Mouse (Mus musculus): ENCODE measurements around the gene Ndufb11. TPM values are rescaled to one million over a fixed set of nuclear protein-coding genes. Genes with fewer than 3 reads are reported as not detected.

Ndufb11 gene
- total RNA-seq (2014; rRNA removed) (294 and 308 TPM in 2 replicates), polyA plus RNA-seq (2012; rRNA removed) (199 and 207 TPM in 2 replicates)

DNA sequence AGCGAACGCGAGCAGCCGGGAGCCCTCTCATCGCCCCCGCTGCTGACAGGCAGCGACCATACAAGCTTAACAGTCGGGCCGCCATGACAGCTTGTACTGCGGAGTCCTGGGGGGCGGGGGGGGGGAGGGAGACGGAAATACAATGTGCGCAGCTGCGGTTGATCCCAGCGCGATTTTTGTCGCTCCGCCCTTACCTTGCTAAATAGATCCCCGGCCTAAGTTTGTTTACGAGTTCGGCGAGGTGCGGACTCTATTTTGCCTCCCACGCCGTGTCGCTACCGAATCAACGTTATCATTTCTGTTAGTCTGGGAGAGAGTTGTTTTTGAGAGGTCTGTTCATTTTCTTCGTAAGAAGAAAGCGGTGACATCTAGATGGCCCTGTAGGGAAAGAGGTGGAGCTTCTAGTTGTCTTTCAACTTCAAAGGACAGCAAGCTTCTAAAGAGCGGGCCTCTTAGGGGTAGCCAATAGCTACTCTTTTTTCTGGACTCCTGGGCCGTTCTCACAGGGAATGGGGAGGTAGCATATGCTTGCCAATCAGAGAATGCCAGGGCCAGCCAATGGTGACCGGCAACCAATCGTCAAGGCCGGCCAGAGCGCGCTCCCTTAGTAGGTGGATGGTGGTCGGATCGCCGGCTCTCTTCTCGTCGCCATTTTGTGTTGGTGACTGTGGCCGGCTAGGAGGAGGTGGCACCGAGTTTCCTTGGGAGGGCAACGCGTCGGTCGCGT, at the start of gene Ndufb11, which contains the start of gene Rbm10:
Ndufb11 (minus strand) TSS at position 444 of the 727 bp plus-strand sequence.
Rbm10 (plus strand) TSS at position 328 of the 727 bp plus-strand sequence.
- under 1% methylated on average over 47 of the region's 49 CpGs for WGBS
- peaks cover 3% of the 10 kb centered on the region for H3K4me1 ChIP-seq (ENCODE audit: control insufficient read depth, insufficient read depth, low read length)
- H3K36me3 ChIP-seq (ENCODE audit: control insufficient read depth, insufficient read depth, low read length) = peaks cover 11% of the 10 kb centered on the region
- H3K27me3 ChIP-seq (ENCODE audit: control insufficient read depth, insufficient read depth, low read length) = no peaks in the 10 kb centered on the region
- peak within 1 kb of the TSS; percentile 99 for H3K9ac ChIP-seq (ENCODE audit: low read depth, low read length)
- peaks cover 20% of the 10 kb centered on the region for H3K79me2 ChIP-seq (ENCODE audit: control insufficient read depth, insufficient read depth, low read length)
- peak; percentile 87 for DNase-seq (ENCODE audit: extremely low read depth, low read depth, low spot score)
- peak within 1 kb of the TSS; percentile 99 for H3K27ac ChIP-seq (replicated peaks; ENCODE audit: insufficient read depth, low read depth, low read length)
- TF ChIP-seq CTCF (IDR thresholded peaks at IDR 0.05; ENCODE audit: low read depth, low read length) = no peak
- TF ChIP-seq POLR2A (IDR thresholded peaks at IDR 0.05; ENCODE audit: extremely low read depth, insufficient read depth, low read length) = peak; percentile 61; the same call in 1 of the 2 replicates
- H3K4me3 ChIP-seq (ENCODE audit: insufficient read depth, low read depth, low read length) = peak within 1 kb of the TSS; percentile 100

DNA sequence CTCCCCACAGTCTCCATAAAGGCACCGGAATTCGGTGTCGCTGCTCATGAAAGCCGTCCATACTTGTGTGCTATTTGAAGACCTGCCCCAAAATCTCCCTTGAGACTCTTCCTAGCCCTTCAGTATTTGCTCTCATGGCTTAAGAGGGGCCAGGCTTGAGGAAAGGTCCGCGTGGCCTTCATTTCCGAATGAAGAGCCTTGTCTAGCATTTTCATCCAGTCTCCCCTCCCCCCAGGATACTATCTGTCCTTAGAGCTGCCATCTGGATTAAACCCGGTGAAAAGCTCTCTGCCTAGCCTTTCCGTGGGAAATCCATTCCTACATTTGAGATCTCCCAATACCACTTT, 46.0 kb upstream of the Ndufb11 start:
- Histone ChIP-seq H3K4me3 (ENCODE audit: insufficient read depth, low read depth, low read length) (peak overlapping the region; percentile 100), H3K9ac (ENCODE audit: low read depth, low read length) (peak overlapping the region; percentile 99), H3K27ac (replicated peaks; ENCODE audit: insufficient read depth, low read depth, low read length) (peak overlapping the region; percentile 89), H3K79me2 (ENCODE audit: control insufficient read depth, insufficient read depth, low read length) (peaks cover 13% of the 10 kb centered on the region; the same call in 1 of the 2 replicates), H3K4me1 (ENCODE audit: control insufficient read depth, insufficient read depth, low read length) (peaks cover 6% of the 10 kb centered on the region; the same call in 1 of the 2 replicates), H3K27me3 (ENCODE audit: control insufficient read depth, insufficient read depth, low read length) (no peaks in the 10 kb centered on the region), H3K36me3 (ENCODE audit: control insufficient read depth, insufficient read depth, low read length) (peaks cover 12% of the 10 kb centered on the region)
- WGBS = 0% methylated on average over 9 of the region's 9 CpGs
- no peak for TF ChIP-seq POLR2A (IDR thresholded peaks at IDR 0.05; ENCODE audit: extremely low read depth, insufficient read depth, low read length)
- no peak for TF ChIP-seq CTCF (IDR thresholded peaks at IDR 0.05; ENCODE audit: low read depth, low read length)
- DNase-seq (ENCODE audit: extremely low read depth, low read depth, low spot score) = peak; percentile 21

DNA sequence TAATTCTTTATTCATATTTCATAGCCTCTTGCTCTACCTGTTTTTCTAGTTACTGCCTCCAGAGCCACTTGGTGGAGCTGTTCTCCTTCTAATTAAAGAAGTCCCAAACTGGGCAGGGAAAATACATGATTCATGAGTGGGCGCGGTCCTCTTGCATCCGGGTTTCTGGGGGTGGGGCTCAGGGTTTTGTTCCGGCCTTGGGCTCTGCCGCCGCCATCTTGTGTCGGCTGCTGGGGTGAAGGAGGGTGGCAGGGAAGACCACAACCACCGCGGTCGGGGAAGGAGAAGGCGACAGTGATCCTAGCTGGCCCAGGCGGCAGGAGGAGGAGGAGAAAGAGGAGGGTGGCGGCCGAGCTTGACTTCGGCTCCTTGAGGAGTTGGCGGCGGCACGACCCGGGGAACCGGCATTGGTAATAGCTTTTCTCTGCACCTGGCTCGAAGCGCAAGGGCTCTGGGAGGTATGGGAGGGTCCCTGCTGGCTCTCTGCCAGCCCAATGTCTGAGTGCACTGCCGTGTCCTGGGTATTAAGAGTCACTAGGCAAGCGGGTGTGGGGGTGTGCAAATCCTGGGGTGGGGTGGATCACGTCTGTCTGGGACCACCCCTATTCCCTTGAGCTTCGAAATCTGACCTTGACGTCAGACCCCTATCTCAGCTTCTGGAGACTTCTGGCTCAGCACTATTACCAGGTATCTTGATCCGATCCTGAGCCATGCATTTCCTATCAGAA, 45.5 kb upstream of the Ndufb11 start:
- WGBS = 1% methylated on average over 25 of the region's 28 CpGs
- H3K36me3 ChIP-seq (ENCODE audit: control insufficient read depth, insufficient read depth, low read length) = peaks cover 10% of the 10 kb centered on the region

DNA sequence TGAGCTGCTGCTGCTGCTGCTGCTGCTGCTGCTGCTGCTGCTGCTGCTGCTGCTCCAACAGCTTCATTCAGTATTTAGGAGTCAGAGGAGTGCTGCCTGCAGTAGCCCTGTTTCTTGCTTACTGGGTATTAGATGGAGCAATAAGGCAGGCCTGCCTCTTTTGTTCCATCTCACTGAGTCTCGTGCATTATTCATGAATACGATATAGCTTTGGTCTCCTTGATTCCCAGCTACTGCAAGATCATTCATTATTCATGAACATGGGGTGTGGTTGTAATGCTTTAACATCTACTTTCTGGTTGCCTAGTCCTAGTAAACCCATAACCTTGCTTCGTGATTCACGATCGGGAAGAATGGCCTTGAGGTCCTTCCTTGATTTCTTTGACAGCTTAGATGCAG, 44.9 kb upstream of the Ndufb11 start:
- Histone ChIP-seq H3K36me3 (ENCODE audit: control insufficient read depth, insufficient read depth, low read length) (peaks cover 4% of the 10 kb centered on the region), H3K27me3 (ENCODE audit: control insufficient read depth, insufficient read depth, low read length) (no peaks in the 10 kb centered on the region), H3K4me3 (ENCODE audit: insufficient read depth, low read depth, low read length) (no peak overlapping the region), H3K4me1 (ENCODE audit: control insufficient read depth, insufficient read depth, low read length) (peaks cover 6% of the 10 kb centered on the region; the same call in 1 of the 2 replicates), H3K79me2 (ENCODE audit: control insufficient read depth, insufficient read depth, low read length) (peaks cover 13% of the 10 kb centered on the region; the same call in 1 of the 2 replicates), H3K27ac (replicated peaks; ENCODE audit: insufficient read depth, low read depth, low read length) (no peak overlapping the region), H3K9ac (ENCODE audit: low read depth, low read length) (no peak overlapping the region)
- WGBS = 10% methylated on average over 5 of the region's 5 CpGs
- no peak for DNase-seq (ENCODE audit: extremely low read depth, low read depth, low spot score)
- TF ChIP-seq CTCF (IDR thresholded peaks at IDR 0.05; ENCODE audit: low read depth, low read length) (no peak), POLR2A (IDR thresholded peaks at IDR 0.05; ENCODE audit: extremely low read depth, insufficient read depth, low read length) (no peak)

More for the DNA sequence above, 45.5 kb upstream of the Ndufb11 start:
- H3K4me3 ChIP-seq (ENCODE audit: insufficient read depth, low read depth, low read length) = peak overlapping the region; percentile 100
- DNase-seq (ENCODE audit: extremely low read depth, low read depth, low spot score) = peak; percentile 76
- peaks cover 13% of the 10 kb centered on the region; the same call in 1 of the 2 replicates for H3K79me2 ChIP-seq (ENCODE audit: control insufficient read depth, insufficient read depth, low read length)
- peaks cover 6% of the 10 kb centered on the region; the same call in 1 of the 2 replicates for H3K4me1 ChIP-seq (ENCODE audit: control insufficient read depth, insufficient read depth, low read length)
- peak overlapping the region; percentile 99 for H3K9ac ChIP-seq (ENCODE audit: low read depth, low read length)
- H3K27me3 ChIP-seq (ENCODE audit: control insufficient read depth, insufficient read depth, low read length) = no peaks in the 10 kb centered on the region
- TF ChIP-seq POLR2A (IDR thresholded peaks at IDR 0.05; ENCODE audit: extremely low read depth, insufficient read depth, low read length) (peak; percentile 78; the same call in 1 of the 2 replicates), CTCF (IDR thresholded peaks at IDR 0.05; ENCODE audit: low read depth, low read length) (peak; percentile 41)
- H3K27ac ChIP-seq (replicated peaks; ENCODE audit: insufficient read depth, low read depth, low read length) = peak overlapping the region; percentile 89

DNA sequence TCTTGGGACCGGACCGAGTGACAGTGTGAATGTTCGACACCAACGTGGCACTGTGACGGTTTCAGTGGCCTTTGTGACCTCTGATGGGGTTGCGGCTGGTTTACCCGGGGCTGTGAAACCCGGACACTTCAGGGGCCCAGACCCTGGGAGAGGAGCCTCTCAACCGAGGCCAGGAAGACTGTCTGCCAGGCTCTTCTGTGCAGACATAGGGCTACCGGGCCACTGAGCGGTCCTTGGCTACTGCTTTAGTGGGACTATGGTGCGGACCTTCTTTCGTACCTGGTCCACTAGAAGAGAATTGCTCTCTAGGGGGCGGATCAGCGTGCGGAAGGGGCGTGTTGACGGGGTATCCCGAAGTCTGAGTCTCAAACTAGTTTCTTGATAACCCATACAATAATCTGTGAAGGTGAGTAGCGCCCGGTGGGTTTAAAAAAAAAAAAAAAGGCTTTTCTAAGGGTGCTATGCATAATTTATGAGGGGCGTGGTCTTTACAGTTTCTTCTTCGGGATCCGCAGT, 41.5 kb upstream of the Ndufb11 start:
- H3K27me3 ChIP-seq (ENCODE audit: control insufficient read depth, insufficient read depth, low read length) = no peaks in the 10 kb centered on the region
- peak overlapping the region; percentile 43 for H3K9ac ChIP-seq (ENCODE audit: low read depth, low read length)
- TF ChIP-seq CTCF (IDR thresholded peaks at IDR 0.05; ENCODE audit: low read depth, low read length) (no peak), POLR2A (IDR thresholded peaks at IDR 0.05; ENCODE audit: extremely low read depth, insufficient read depth, low read length) (no peak)
- peaks cover 13% of the 10 kb centered on the region; the same call in 1 of the 2 replicates for H3K79me2 ChIP-seq (ENCODE audit: control insufficient read depth, insufficient read depth, low read length)
- peak overlapping the region; percentile 69 for H3K4me3 ChIP-seq (ENCODE audit: insufficient read depth, low read depth, low read length)
- H3K27ac ChIP-seq (replicated peaks; ENCODE audit: insufficient read depth, low read depth, low read length) = peak overlapping the region; percentile 20; the same call in 1 of the 2 replicates
- H3K4me1 ChIP-seq (ENCODE audit: control insufficient read depth, insufficient read depth, low read length) = no peaks in the 10 kb centered on the region
- H3K36me3 ChIP-seq (ENCODE audit: control insufficient read depth, insufficient read depth, low read length) = no peaks in the 10 kb centered on the region
- DNase-seq (ENCODE audit: extremely low read depth, low read depth, low spot score) = no peak
- under 1% methylated on average over 24 of the region's 24 CpGs for WGBS

Data from liver, adult 2 months (tissue).